Mouse (Mus musculus): ENCODE results near the gene Hspa1a. TPM values are rescaled to one million over a fixed set of nuclear protein-coding genes. Genes with fewer than 3 reads are reported as not detected.

The Hspa1a gene
- polyA plus RNA-seq, 1 experiment, result 1.8 TPM

- TF ChIP-seq USF1 (IDR thresholded peaks at IDR 0.05; ENCODE audit: low read depth) (no peak), TCF12 (IDR thresholded peaks at IDR 0.05; ENCODE audit: insufficient read depth, poor library complexity, severe bottlenecking) (no peak), POLR2AphosphoS2 (IDR thresholded peaks at IDR 0.05; ENCODE audit: insufficient read length, low read depth) (no peak), CEBPB (IDR thresholded peaks at IDR 0.05; ENCODE audit: insufficient read depth, poor library complexity, severe bottlenecking) (no peak), MAX (IDR thresholded peaks at IDR 0.05; ENCODE audit: low read depth) (no peak), E2F4 (IDR thresholded peaks at IDR 0.05; ENCODE audit: insufficient read depth) (no peak), REST (IDR thresholded peaks at IDR 0.05; ENCODE audit: insufficient read depth, insufficient read length) (no peak)
- H3K27me3 ChIP-seq (ENCODE audit: control insufficient read depth, insufficient read depth, insufficient read length), result no peaks in the 10 kb centered on the region
Measured at GRCm38 (mm10) chr17:34922939-34923338, 49.0 kb downstream of the Hspa1a start.

More at GRCm38 (mm10) chr17:34922939-34923338, 49.0 kb downstream of the Hspa1a start:
- Histone ChIP-seq H3K36me3 (ENCODE audit: control insufficient read depth, insufficient read depth) (no peaks in the 10 kb centered on the region), H3K4me2 (ENCODE audit: low read depth) (no peak overlapping the region), H3K79me2 (ENCODE audit: control insufficient read depth, insufficient read depth) (no peaks in the 10 kb centered on the region), H3ac (ENCODE audit: control insufficient read depth, insufficient read length) (no peak overlapping the region), H3K4me3 (no peak overlapping the region)

Other genes starting within 250 kb of the Hspa1a start
- not detected for gene C4b, start 228.3 kb downstream of the Hspa1a start, polyA plus RNA-seq (2012; fragmentation: generic; extraction: Trizol)
- not detected for gene Cyp21a1, start 167.6 kb downstream of the Hspa1a start, polyA plus RNA-seq (2012; fragmentation: generic; extraction: Trizol)
- 29.9 TPM for gene Stk19, start 135.2 kb downstream of the Hspa1a start, polyA plus RNA-seq (2012; fragmentation: generic; extraction: Trizol)
- 25.7 TPM for gene Dxo, start 135.1 kb downstream of the Hspa1a start, polyA plus RNA-seq (2012; fragmentation: generic; extraction: Trizol)
- gene Skiv2l, start 121.9 kb downstream of the Hspa1a start, polyA plus RNA-seq (2012; fragmentation: generic; extraction: Trizol), result 38.4 TPM
- gene Nelfe, start 121.8 kb downstream of the Hspa1a start, polyA plus RNA-seq (2012; fragmentation: generic; extraction: Trizol), result 60.0 TPM
- gene Cfb, start 109.6 kb downstream of the Hspa1a start, polyA plus RNA-seq (2012; fragmentation: generic; extraction: Trizol), result 0.37 TPM
- gene Zbtb12, start 92.7 kb downstream of the Hspa1a start, polyA plus RNA-seq (2012; fragmentation: generic; extraction: Trizol), result 10.2 TPM
- gene Gm20547, start 90.1 kb downstream of the Hspa1a start, polyA plus RNA-seq (2012; fragmentation: generic; extraction: Trizol), result not detected
- 0.43 TPM for gene C2, start 73.9 kb downstream of the Hspa1a start, polyA plus RNA-seq (2012; fragmentation: generic; extraction: Trizol)
- 94.5 TPM for gene Ehmt2, start 73.7 kb downstream of the Hspa1a start, polyA plus RNA-seq (2012; fragmentation: generic; extraction: Trizol)
- gene Slc44a4, start 57.7 kb downstream of the Hspa1a start, polyA plus RNA-seq (2012; fragmentation: generic; extraction: Trizol), result 14.6 TPM
- gene Neu1, start 40.9 kb downstream of the Hspa1a start, polyA plus RNA-seq (2012; fragmentation: generic; extraction: Trizol), result 30.1 TPM
- gene Hspa1b, start 12.9 kb downstream of the Hspa1a start, polyA plus RNA-seq (2012; fragmentation: generic; extraction: Trizol), result 7.3 TPM
- not detected for gene Gm20481, start 2.2 kb downstream of the Hspa1a start, polyA plus RNA-seq (2012; fragmentation: generic; extraction: Trizol)
- gene Hspa1l, start 547 bp upstream of the Hspa1a start, polyA plus RNA-seq (2012; fragmentation: generic; extraction: Trizol), result 1.3 TPM
- gene Lsm2, start 9.7 kb upstream of the Hspa1a start, polyA plus RNA-seq (2012; fragmentation: generic; extraction: Trizol), result 52.3 TPM
- gene Vars, start 28.8 kb upstream of the Hspa1a start, polyA plus RNA-seq (2012; fragmentation: generic; extraction: Trizol), result 208 TPM
- gene Vwa7, start 44.4 kb upstream of the Hspa1a start, polyA plus RNA-seq (2012; fragmentation: generic; extraction: Trizol), result 0.05 TPM
- gene Sapcd1, start 55.9 kb upstream of the Hspa1a start, polyA plus RNA-seq (2012; fragmentation: generic; extraction: Trizol), result 0.14 TPM
- 2.1 TPM for gene Msh5, start 74.6 kb upstream of the Hspa1a start, polyA plus RNA-seq (2012; fragmentation: generic; extraction: Trizol)
- gene Clic1, start 77.8 kb upstream of the Hspa1a start, polyA plus RNA-seq (2012; fragmentation: generic; extraction: Trizol), result 412 TPM
- gene Ddah2, start 86.9 kb upstream of the Hspa1a start, polyA plus RNA-seq (2012; fragmentation: generic; extraction: Trizol), result 101 TPM
- 0.18 TPM for gene Ly6g6c, start 93.2 kb upstream of the Hspa1a start, polyA plus RNA-seq (2012; fragmentation: generic; extraction: Trizol)
- not detected for gene Mpig6b, start 94.0 kb upstream of the Hspa1a start, polyA plus RNA-seq (2012; fragmentation: generic; extraction: Trizol)
- gene Ly6g6e, start 104.7 kb upstream of the Hspa1a start, polyA plus RNA-seq (2012; fragmentation: generic; extraction: Trizol), result not detected
- gene Ly6g6d, start 105.9 kb upstream of the Hspa1a start, polyA plus RNA-seq (2012; fragmentation: generic; extraction: Trizol), result not detected
- not detected for gene Ly6g6f, start 113.5 kb upstream of the Hspa1a start, polyA plus RNA-seq (2012; fragmentation: generic; extraction: Trizol)
- 64.7 TPM for gene Abhd16a, start 117.1 kb upstream of the Hspa1a start, polyA plus RNA-seq (2012; fragmentation: generic; extraction: Trizol)
- gene Ly6g5c, start 136.1 kb upstream of the Hspa1a start, polyA plus RNA-seq (2012; fragmentation: generic; extraction: Trizol), result not detected
- gene Ly6g5b, start 143.3 kb upstream of the Hspa1a start, polyA plus RNA-seq (2012; fragmentation: generic; extraction: Trizol), result 0.11 TPM
- 17.4 TPM for gene Gpank1, start 149.3 kb upstream of the Hspa1a start, polyA plus RNA-seq (2012; fragmentation: generic; extraction: Trizol)
- 320 TPM for gene Csnk2b, start 149.9 kb upstream of the Hspa1a start, polyA plus RNA-seq (2012; fragmentation: generic; extraction: Trizol)
- gene D17H6S53E, start 154.2 kb upstream of the Hspa1a start, polyA plus RNA-seq (2012; fragmentation: generic; extraction: Trizol), result 12.8 TPM
- gene Apom, start 159.9 kb upstream of the Hspa1a start, polyA plus RNA-seq (2012; fragmentation: generic; extraction: Trizol), result 0.18 TPM
- 271 TPM for gene Bag6, start 163.0 kb upstream of the Hspa1a start, polyA plus RNA-seq (2012; fragmentation: generic; extraction: Trizol)
- 153 TPM for gene Prrc2a, start 192.7 kb upstream of the Hspa1a start, polyA plus RNA-seq (2012; fragmentation: generic; extraction: Trizol)
- not detected for gene Aif1, start 203.9 kb upstream of the Hspa1a start, polyA plus RNA-seq (2012; fragmentation: generic; extraction: Trizol)
- 4.3 TPM for gene Lst1, start 216.3 kb upstream of the Hspa1a start, polyA plus RNA-seq (2012; fragmentation: generic; extraction: Trizol)
- 0.05 TPM for gene Ltb, start 222.3 kb upstream of the Hspa1a start, polyA plus RNA-seq (2012; fragmentation: generic; extraction: Trizol)
- 0.05 TPM for gene Tnf, start 229.9 kb upstream of the Hspa1a start, polyA plus RNA-seq (2012; fragmentation: generic; extraction: Trizol)
- 0.26 TPM for gene Lta, start 233.2 kb upstream of the Hspa1a start, polyA plus RNA-seq (2012; fragmentation: generic; extraction: Trizol)
- gene Gm16181, start 248.7 kb upstream of the Hspa1a start, polyA plus RNA-seq (2012; fragmentation: generic; extraction: Trizol), result 0.18 TPM